In genomic region chr2:58948796-58949195, GRCm38 (mm10) we compare ENCODE assay signal across 27 mouse cellular contexts.
DNase-seq lines count a peak whose midpoint lies in the region; ATAC-seq and TF ChIP-seq lines count a peak whose summit lies in the region.
"Had no signal": no experiment of that assay in that cellular context is flagged by ENCODE, and none has a peak within 500 bp of the region (broad histone marks: within the 10 kb centered on the region; RNA-seq: fewer than 3 reads in every experiment).

No protein-coding gene starts in this region.

- no peaks in the 10 kb centered on the region for H3K4me1 ChIP-seq in hindbrain, postnatal 0 days (ENCODE audit: insufficient read depth, low read length)
- no peaks in the 10 kb centered on the region for H3K4me1 ChIP-seq in hindbrain, embryonic 16.5 days (ENCODE audit: control insufficient read depth, insufficient read depth, low read depth, low read length)
- H3K4me1 ChIP-seq in midbrain, postnatal 0 days (ENCODE audit: insufficient read depth, low read length): no peaks in the 10 kb centered on the region
- no peaks in the 10 kb centered on the region for H3K4me1 ChIP-seq in midbrain, embryonic 16.5 days (ENCODE audit: control insufficient read depth, insufficient read depth, low read length)
- H3K4me1 ChIP-seq: embryonic facial prominence, embryonic 13.5 days; embryonic facial prominence, embryonic 15.5 days; forebrain, embryonic 10.5 days; forebrain, embryonic 12.5 days had no signal

- H3K36me3 ChIP-seq in hindbrain, postnatal 0 days (ENCODE audit: insufficient read depth, low read length): no peaks in the 10 kb centered on the region
- no peaks in the 10 kb centered on the region for H3K36me3 ChIP-seq in hindbrain, embryonic 16.5 days (ENCODE audit: control insufficient read depth, insufficient read depth, low read length)
- no peaks in the 10 kb centered on the region for H3K36me3 ChIP-seq in midbrain, postnatal 0 days (ENCODE audit: insufficient read depth, low read length)
- H3K36me3 ChIP-seq in midbrain, embryonic 16.5 days (ENCODE audit: control insufficient read depth, insufficient read depth, low read length): no peaks in the 10 kb centered on the region
- H3K36me3 ChIP-seq: embryonic facial prominence, embryonic 13.5 days; embryonic facial prominence, embryonic 15.5 days; forebrain, embryonic 10.5 days; forebrain, embryonic 12.5 days; G1E had no signal

- no peak for ATAC-seq in hindbrain, postnatal 0 days
- no peak for ATAC-seq in hindbrain, embryonic 16.5 days
- ATAC-seq in midbrain, postnatal 0 days (ENCODE audit: low FRiP score): no peak
- ATAC-seq in midbrain, embryonic 16.5 days: no peak
- ATAC-seq: CD4-positive, CD25-positive, alpha-beta regulatory T cell, adult 4 months; forebrain, embryonic 14.5 days; forebrain, embryonic 16.5 days had no signal

- H3K9ac ChIP-seq in hindbrain, postnatal 0 days (replicated peaks; ENCODE audit: low read length): no peak overlapping the region
- no peak overlapping the region for H3K9ac ChIP-seq in hindbrain, embryonic 16.5 days (ENCODE audit: low read depth, low read length)
- no peak overlapping the region for H3K9ac ChIP-seq in midbrain, postnatal 0 days (replicated peaks; ENCODE audit: low read length, poor library complexity, severe bottlenecking)
- no peak overlapping the region for H3K9ac ChIP-seq in midbrain, embryonic 16.5 days (ENCODE audit: low read depth, low read length)
- H3K9ac ChIP-seq: embryonic facial prominence, embryonic 13.5 days; embryonic facial prominence, embryonic 15.5 days; forebrain, embryonic 12.5 days had no signal

- no peaks in the 10 kb centered on the region for H3K9me3 ChIP-seq in hindbrain, postnatal 0 days (ENCODE audit: low read length)
- H3K9me3 ChIP-seq in hindbrain, embryonic 16.5 days (ENCODE audit: control insufficient read depth, low read length): no peaks in the 10 kb centered on the region
- no peaks in the 10 kb centered on the region for H3K9me3 ChIP-seq in midbrain, postnatal 0 days (ENCODE audit: low read length)
- no peaks in the 10 kb centered on the region for H3K9me3 ChIP-seq in midbrain, embryonic 16.5 days (replicated peaks; ENCODE audit: control insufficient read depth, low read length, poor library complexity, severe bottlenecking)
- H3K9me3 ChIP-seq: embryonic facial prominence, embryonic 13.5 days; embryonic facial prominence, embryonic 15.5 days; forebrain, embryonic 10.5 days; forebrain, embryonic 12.5 days; G1E had no signal

- 44% methylated on average over 7 of the region's 7 CpGs for WGBS in hindbrain, postnatal 0 days
- 50% methylated on average over 7 of the region's 7 CpGs for WGBS in hindbrain, embryonic 16.5 days
- 56% methylated on average over 7 of the region's 7 CpGs for WGBS in midbrain, postnatal 0 days
- WGBS in midbrain, embryonic 16.5 days: 66% methylated on average over 7 of the region's 7 CpGs

- peak; percentile 68 to 80 for DNase-seq in cerebellum, postnatal 10 days
- no peak for DNase-seq in cerebellum, adult 9-11 months
- DNase-seq in hindbrain, postnatal 0 days (ENCODE audit: low spot score): peak; percentile 7
- peak; percentile 10 for DNase-seq in midbrain, postnatal 0 days (ENCODE audit: low spot score)
- DNase-seq in retina, postnatal 1 day: peak; percentile 4
- no peak for DNase-seq in layer of hippocampus, postnatal 25 days (ENCODE audit: extremely low spot score in 1 of 2, low spot score in 1 of 2)
- DNase-seq: adrenal gland, adult 2 months; adrenal gland, postnatal 10 days; adrenal gland, postnatal 25 days; B cell, adult 2 months; cerebellum, adult 11-12 months; cerebellum, adult 2 months; cerebellum, adult 9-10 months; cerebellum, postnatal 36 days; embryo, embryonic 11 days had no signal

- no peaks in the 10 kb centered on the region for H3K27me3 ChIP-seq in hindbrain, postnatal 0 days (ENCODE audit: insufficient read depth, low read length)
- no peaks in the 10 kb centered on the region for H3K27me3 ChIP-seq in hindbrain, embryonic 16.5 days (replicated peaks; ENCODE audit: control insufficient read depth, insufficient read depth, low read length)
- H3K27me3 ChIP-seq in midbrain, postnatal 0 days (ENCODE audit: insufficient read depth, low read length): no peaks in the 10 kb centered on the region
- no peaks in the 10 kb centered on the region for H3K27me3 ChIP-seq in midbrain, embryonic 16.5 days (ENCODE audit: control insufficient read depth, insufficient read depth, low read depth, low read length)
- H3K27me3 ChIP-seq: CH12.LX; embryonic facial prominence, embryonic 13.5 days; embryonic facial prominence, embryonic 15.5 days; forebrain, embryonic 12.5 days had no signal

- H3K27ac ChIP-seq in hindbrain, postnatal 0 days: no peak overlapping the region
- no peak overlapping the region for H3K27ac ChIP-seq in hindbrain, embryonic 16.5 days (ENCODE audit: low read depth, low read length)
- H3K27ac ChIP-seq in midbrain, postnatal 0 days (ENCODE audit: low read depth, low read length): no peak overlapping the region
- no peak overlapping the region for H3K27ac ChIP-seq in midbrain, embryonic 16.5 days (ENCODE audit: low read length)
- H3K27ac ChIP-seq: embryonic facial prominence, embryonic 13.5 days; embryonic facial prominence, embryonic 15.5 days; forebrain, embryonic 10.5 days; forebrain, embryonic 12.5 days had no signal

- TF ChIP-seq CTCF in hindbrain, postnatal 0 days (IDR thresholded peaks at IDR 0.05; ENCODE audit: low read depth): no peak
- no peak for TF ChIP-seq CTCF in midbrain, postnatal 0 days (IDR thresholded peaks at IDR 0.05)

- H3K4me3 ChIP-seq in hindbrain, postnatal 0 days (ENCODE audit: low read length): no peak overlapping the region
- no peak overlapping the region for H3K4me3 ChIP-seq in hindbrain, embryonic 16.5 days (ENCODE audit: low read length)
- H3K4me3 ChIP-seq in midbrain, postnatal 0 days (ENCODE audit: low read depth, low read length): no peak overlapping the region
- no peak overlapping the region for H3K4me3 ChIP-seq in midbrain, embryonic 16.5 days (ENCODE audit: low read depth, low read length)
- H3K4me3 ChIP-seq: embryonic facial prominence, embryonic 13.5 days; embryonic facial prominence, embryonic 15.5 days; erythroblast, embryonic 14.5 days; forebrain, embryonic 10.5 days; forebrain, embryonic 12.5 days had no signal

- H3K4me2 ChIP-seq in hindbrain, postnatal 0 days (ENCODE audit: low read depth, low read length): no peak overlapping the region
- H3K4me2 ChIP-seq in hindbrain, embryonic 16.5 days (ENCODE audit: low read length): no peak overlapping the region
- no peak overlapping the region for H3K4me2 ChIP-seq in midbrain, postnatal 0 days (ENCODE audit: low read depth, low read length, poor library complexity, severe bottlenecking)
- H3K4me2 ChIP-seq in midbrain, embryonic 16.5 days (ENCODE audit: low read length): no peak overlapping the region
- H3K4me2 ChIP-seq: embryonic facial prominence, embryonic 13.5 days; embryonic facial prominence, embryonic 15.5 days; forebrain, embryonic 12.5 days had no signal

Comparison
In these comparisons a context has a peak if more than half of its experiments do, and no peak if none do; other contexts are left out.
1. DNase-seq: peak in cerebellum, postnatal 10 days (2 of 2), hindbrain, postnatal 0 days (single experiment), midbrain, postnatal 0 days (single experiment) and retina, postnatal 1 day (single experiment); none in cerebellum, adult 9-11 months (single experiment) and layer of hippocampus, postnatal 25 days (0 of 2).